Mouse (Mus musculus) adrenal gland, postnatal 14 days (tissue): ENCODE measurements around the gene Mief2. TPM values are rescaled to one million over a fixed set of nuclear protein-coding genes. Genes with fewer than 3 reads are reported as not detected.
A peak's percentile ranks its signal among the peaks of the same experiment; 100 is the strongest.

Source experiments
- DNase-seq: peaks from one replicate; pipeline ENCODE4 v3.0.0; 2021; ENCODE audit warnings: mixed read lengths
- long read RNA-seq, 2 experiments: library from polyadenylated mRNA; stranded (forward); transcript quantifications; one replicate each; pipeline ENCODE4 v2.0.0; 2021
- total RNA-seq: library from RNA; stranded (reverse); gene quantifications from 2 replicates; pipeline ENCODE4 v1.2.3, GENCODE M21; 2021

The Mief2 gene
- total RNA-seq: 30.8 and 36.0 TPM in 2 replicates
- long read RNA-seq, experiment 1, transcript Mief2-201 (4 exons, 2,522 nt): major isoform, 37 of 68 reads
- long read RNA-seq, experiment 1, partial matches to known transcripts: 12 of 68 reads
- long read RNA-seq, experiment 1, other reads (novel, unspliced or antisense): 16 of 68 reads
- long read RNA-seq, experiment 2, transcript Mief2-201 (4 exons, 2,522 nt): major isoform, 18 of 44 reads
- long read RNA-seq, experiment 2, partial matches to known transcripts: 6 of 44 reads
- long read RNA-seq, experiment 2, other reads (novel, unspliced or antisense): 16 of 44 reads

DNA sequence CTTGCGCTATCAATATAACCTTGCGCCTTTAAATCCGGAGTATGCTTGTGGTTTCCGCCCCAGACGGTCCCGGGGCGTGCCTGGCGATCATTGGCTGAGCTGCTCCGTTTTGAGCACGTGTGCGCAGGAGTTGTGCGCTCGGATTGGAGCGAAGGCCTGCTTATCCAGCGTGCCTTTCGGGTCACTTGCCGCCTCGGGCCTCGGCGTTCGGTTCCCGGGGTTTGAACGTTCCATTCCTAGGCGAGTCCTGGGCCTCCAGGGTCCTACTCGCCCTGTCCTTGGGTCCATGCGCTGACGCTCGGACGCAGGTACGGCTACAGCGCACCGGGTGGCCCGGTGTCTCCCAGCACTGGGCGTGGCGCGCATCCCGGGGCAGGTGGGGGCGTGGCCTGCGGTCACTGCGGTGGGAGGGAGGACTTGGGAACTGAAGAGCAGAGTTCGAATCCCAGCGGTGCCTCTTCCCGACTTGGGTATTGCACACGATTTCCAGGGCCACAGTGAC is at the start of gene Mief2:
Gene Mief2 (plus strand): TSS at position 139 of the 502 bp plus-strand sequence.
- DNase-seq: peak; percentile 97

GRCm38 (mm10) chr11:60696165-60696564 is 32.0 kb upstream of the Mief2 start:
- DNase-seq: no peak

- DNase-seq: no peak
Observed at GRCm38 (mm10) chr11:60697561-60697960, 30.6 kb upstream of the Mief2 start.

GRCm38 (mm10) chr11:60698806-60699523 is 29.2 kb upstream of the Mief2 start:
- DNase-seq: peak; percentile 82

DNA sequence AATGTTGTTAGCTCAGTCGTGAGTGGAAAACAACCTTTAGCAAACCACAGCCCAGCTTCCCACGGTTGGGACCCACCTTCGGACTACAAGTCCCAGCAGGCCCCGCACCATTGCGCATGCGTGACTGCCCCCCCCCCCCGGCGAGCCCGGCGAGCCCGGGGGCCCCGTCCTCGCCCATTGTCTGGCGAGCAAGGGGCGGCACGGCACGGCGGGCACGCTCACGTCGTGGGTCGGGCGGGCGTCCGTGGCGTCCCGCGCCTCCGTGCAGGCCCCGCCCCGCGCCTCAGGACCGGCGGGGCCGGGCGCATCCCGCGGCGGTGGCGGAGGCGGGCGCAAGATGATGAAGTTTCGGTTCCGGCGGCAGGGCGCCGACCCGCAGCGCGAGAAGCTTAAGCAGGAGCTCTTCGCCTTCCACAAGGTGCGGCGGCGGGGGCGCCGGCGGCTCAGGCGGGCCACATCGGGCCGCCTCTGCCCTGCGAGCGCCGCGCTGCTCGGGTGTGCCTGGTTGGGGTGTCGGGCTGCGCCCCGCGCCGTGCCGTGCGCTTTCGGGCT is 28.6 kb upstream of the Mief2 start, which contains the start of gene Llgl1:
Gene Llgl1 (plus strand): TSS at position 200 of the 552 bp plus-strand sequence.
- peak; percentile 96 for DNase-seq

DNA sequence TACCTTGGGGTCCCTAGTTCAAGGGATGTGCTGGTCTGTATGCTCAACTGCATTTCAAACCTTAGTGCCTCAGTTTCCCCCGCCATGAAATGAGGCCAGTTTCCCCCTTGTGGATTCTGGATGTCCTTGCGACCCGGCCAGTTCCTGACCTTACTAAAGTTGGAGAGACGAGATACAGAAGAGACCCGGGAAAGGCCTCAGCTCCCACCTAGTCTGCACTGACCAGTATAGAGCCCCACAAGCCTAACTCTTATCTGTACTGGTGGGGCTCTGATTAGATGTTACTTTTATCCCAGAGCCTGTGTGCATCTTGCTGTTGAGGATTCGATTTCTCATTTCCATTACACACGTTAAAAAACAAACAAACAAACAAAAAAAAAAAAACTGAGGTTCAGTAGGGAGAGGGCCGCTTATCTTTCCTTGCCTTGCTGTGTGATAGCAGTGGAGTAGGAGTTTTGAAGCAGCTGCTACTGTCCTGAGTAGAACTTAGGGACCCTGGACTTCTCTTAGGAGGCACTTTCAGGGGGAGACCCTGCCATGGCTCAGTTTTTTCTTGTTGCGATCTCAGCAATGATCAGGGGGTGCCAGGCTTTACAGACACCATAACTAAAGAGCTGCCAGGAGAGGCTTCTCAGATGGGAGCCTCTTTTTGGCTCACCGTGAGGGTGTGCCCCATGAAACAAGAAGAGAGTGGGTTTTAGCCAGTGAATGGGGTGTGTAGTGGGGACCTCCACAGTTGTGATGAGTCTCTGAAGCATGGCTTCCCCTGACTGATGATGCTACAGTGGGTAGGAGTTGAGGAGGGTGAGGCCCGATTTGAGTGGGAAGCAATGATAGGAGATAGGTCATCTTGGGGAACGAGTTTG is 27.6 kb upstream of the Mief2 start:
- no peak for DNase-seq

DNA sequence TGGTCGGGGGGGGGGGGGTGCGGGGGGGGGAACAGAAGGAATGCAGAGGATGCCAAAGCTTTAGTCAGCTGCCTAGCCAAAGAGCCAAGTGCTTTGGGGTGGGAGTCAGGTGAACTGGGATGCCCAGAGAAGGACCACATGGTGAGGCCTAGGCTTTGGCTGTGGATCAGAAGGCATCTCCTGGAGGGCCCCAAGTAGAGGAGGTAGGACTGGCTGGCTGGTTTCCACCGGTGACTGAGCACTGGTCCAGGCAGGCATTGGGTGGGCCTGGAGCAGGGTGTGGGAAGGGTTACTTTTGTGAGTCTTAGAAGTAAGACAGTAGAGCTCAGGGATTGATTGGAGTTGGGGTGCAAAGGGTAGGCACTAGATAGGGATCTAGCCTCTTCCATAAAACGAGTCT is 26.6 kb upstream of the Mief2 start:
- no peak for DNase-seq

DNA sequence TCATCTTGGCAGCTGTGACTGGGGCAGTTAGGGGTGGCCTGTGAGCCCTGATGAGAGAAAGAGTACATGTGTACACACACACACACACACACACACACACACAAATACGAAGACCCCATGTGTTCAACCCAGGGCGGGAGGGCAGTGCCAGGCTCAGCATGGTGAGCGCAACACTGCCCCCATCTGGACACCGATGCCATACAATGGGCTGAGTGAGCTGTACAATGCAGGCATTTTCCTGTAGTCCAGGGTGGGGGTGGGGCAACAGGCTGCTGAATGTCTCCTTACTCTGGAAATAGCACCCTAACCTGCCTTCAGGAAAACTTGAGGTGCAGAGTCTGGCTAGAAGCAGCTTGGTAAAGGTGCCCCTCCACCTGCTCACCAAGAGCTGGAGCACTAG is 25.1 kb upstream of the Mief2 start:
- peak; percentile 85 for DNase-seq

- DNase-seq: peak; percentile 3
Observed at GRCm38 (mm10) chr11:60704023-60704880, 23.9 kb upstream of the Mief2 start.

DNA sequence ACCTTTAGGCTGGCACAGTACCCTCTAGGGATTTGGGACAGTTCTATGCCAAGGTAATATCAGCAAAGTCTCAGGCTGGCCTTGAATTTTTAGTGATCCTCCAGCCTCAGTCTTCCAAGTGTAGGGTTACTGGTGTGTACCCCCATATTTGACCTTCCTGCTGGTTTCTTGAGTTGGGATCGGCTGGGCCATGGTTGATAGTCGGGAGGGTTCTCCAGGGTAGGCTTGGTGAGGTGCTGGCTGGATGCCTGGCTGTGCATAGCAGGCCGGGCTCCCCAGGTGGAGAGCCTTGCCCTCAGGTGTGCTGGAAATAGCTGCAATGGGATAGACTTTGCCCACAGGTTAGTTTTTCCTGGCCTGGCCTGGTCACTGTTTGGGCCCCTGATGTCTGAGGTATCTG is 22.9 kb upstream of the Mief2 start:
- peak; percentile 2 for DNase-seq

GRCm38 (mm10) chr11:60706076-60706475 is 22.1 kb upstream of the Mief2 start:
- DNase-seq: peak; percentile 1

- DNase-seq: peak; percentile 6
Observed at GRCm38 (mm10) chr11:60706696-60707480, 21.3 kb upstream of the Mief2 start.

GRCm38 (mm10) chr11:60707672-60708071 is 20.5 kb upstream of the Mief2 start:
- peak; percentile 89 for DNase-seq

DNA sequence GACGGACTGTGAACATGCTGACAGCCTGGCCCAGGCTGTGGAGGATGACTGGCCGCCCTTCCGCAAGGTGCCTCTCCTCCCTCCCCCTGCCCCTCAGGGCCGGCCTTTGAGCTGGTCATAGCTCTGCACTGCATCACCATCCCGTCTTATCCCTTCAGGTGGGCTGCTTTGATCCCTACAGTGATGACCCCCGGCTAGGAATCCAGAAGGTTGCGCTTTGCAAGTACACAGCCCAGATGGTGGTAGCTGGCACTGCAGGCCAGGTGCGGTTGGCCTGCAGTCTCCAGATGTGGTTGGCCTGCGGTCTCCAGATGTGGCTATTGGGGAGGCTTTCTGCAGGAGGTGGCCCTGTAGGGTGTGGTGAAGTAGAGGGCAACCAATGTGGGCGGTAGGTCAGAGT is 19.6 kb upstream of the Mief2 start:
- peak; percentile 5 for DNase-seq

- DNase-seq: peak; percentile 6
Observed at GRCm38 (mm10) chr11:60709481-60710465, 18.4 kb upstream of the Mief2 start.

DNA sequence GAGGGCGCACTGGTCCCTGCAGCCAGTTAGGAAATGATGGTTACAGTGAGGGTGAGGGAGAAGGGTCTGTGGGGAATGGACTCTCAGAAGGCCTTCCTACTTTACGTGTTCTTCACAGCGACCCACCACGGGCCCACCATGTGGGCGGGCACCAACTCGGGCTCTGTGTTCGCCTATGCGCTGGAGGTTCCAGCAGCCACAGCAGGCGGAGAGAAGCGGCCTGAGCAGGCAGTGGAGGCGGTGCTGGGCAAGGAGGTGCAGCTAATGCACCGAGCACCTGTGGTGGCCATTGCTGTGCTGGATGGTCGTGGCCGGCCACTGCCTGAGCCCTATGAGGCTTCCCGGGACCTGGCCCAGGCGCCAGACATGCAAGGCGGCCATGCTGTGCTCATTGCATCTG is 17.0 kb upstream of the Mief2 start:
- peak; percentile 3 for DNase-seq

- DNase-seq: peak; percentile 4
Observed at GRCm38 (mm10) chr11:60712040-60712439, 16.2 kb upstream of the Mief2 start.

DNA sequence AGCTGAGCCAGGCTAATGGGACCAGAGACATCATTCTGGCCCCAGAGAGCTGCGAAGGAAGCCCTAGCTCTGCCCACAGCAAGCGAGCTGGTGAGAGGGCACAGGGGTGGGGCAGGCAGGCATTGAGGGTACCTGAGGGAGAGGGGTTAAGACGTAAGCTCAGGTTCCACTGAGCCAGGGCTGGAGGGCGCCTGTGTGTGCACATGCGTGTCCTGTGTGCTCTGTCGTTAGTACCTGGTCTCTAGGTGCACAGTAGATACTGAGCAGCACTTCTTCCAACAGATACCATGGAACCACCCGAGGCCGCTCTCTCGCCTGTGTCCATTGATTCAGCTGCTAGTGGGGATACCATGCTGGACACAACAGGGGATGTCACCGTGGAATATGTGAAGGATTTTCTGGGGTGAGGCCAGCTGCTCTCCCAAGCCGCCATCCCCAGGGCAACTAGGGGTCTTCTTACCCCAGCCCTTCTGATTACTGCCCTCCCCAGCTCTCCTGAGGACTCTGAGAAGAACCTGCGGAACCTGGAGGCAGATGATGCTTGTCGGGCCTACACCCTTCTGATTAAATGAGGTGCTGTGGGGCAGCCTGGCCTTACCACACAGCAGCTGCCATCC is 15.5 kb upstream of the Mief2 start:
- peak; percentile 9 for DNase-seq

DNA sequence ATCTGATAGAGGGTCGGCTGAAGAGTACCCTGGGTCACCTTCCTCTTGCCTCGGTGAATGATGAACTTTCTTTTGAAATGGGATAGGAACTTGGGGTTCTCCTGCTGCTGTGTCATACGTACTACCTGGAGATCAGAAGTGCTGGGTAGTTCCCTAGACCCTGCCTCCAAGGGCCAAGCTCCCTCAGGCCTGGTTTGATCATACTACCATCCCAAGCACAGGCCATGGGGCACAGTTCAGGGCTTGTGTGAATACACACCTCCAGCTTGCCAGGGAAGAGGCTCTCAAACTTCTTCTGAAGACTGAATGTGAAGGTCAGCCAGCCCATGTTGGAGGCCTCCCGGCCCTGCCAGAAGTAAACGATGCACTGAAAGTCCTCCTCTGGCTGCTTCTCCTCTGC is 12.4 kb upstream of the Mief2 start:
- DNase-seq: no peak
